Mouse (Mus musculus): ENCODE measurements around the gene Tmem191c. TPM values are rescaled to one million over a fixed set of nuclear protein-coding genes. Genes with fewer than 3 reads are reported as not detected.

The Tmem191c gene
- total and polyA plus RNA-seq, 3 experiments = 3.3 to 7.5 TPM; not detected in 1

DNA sequence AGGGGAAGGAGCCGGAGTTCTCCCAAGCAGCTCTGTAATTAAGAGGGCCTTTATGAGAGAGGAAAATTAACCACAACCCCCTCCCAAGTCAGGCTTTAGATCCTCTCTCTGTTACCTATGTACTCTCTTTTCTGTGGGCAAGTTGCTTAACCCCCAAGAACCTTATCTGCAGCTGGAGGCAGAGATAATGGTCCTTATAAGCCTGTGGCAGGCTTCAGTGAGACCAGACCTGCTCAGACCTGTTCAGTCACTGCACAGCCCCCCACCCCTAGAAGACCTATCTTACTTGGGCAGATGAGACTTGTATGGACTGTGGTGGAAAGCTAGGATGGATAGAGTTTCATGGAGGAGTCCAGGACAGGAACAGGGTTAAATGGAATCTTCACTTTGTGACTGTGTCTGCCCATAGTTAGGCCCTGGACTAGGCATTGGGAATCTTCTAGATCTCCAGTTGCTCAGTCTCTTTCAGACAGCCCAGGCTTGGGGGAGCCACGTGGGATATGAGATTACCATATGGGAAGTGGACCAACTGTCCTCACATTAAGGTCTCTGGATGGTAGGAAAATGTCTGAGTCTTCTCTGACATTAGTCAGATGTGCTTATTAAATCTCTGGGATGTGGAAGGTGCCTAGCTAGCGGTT, 23.7 kb upstream of the Tmem191c start:
- Histone ChIP-seq H3K27ac (ENCODE audit: control insufficient read depth, low read depth, low read length) (peak overlapping the region; percentile 97), H3K79me2 (ENCODE audit: control insufficient read depth, insufficient read depth, low read length, poor library complexity) (peaks cover 20% of the 10 kb centered on the region), H3K27me3 (ENCODE audit: control insufficient read depth in 1 of 2, insufficient read depth in 2 of 2, low read length in 2 of 2) (no peaks in the 10 kb centered on the region), H3K4me1 (ENCODE audit: control insufficient read depth in 1 of 2, insufficient read depth in 2 of 2, low read length in 2 of 2) (peaks cover 36 to 63% of the 10 kb centered on the region in 2 experiments), H3K9ac (ENCODE audit: control insufficient read depth, low read depth, low read length, poor library complexity, severe bottlenecking) (peak overlapping the region; percentile 64), H3K4me3 (ENCODE audit: control insufficient read depth in 1 of 2, insufficient read depth in 1 of 2, low read depth in 2 of 2, low read length in 2 of 2) (peak overlapping the region; percentile 19 to 29), H3K9me3 (replicated peaks; ENCODE audit: insufficient read depth, low read length) (no peaks in the 10 kb centered on the region), H3K36me3 (ENCODE audit: control insufficient read depth in 1 of 2, insufficient read depth in 2 of 2, low read length in 2 of 2) (peaks cover 0 to 52% of the 10 kb centered on the region in 2 experiments; a peak in 3 of 4 replicates)
- peak; percentile 91 for DNase-seq (ENCODE audit: low read depth, low spot score)
- TF ChIP-seq SIN3A (IDR thresholded peaks at IDR 0.05; ENCODE audit: low read length) (peak; percentile 85), MEF2A (IDR thresholded peaks at IDR 0.05; ENCODE audit: extremely low read depth, insufficient replicate concordance, low read depth, low read length, poor library complexity, severe bottlenecking) (no peak), POLR2AphosphoS5 (IDR thresholded peaks at IDR 0.05; ENCODE audit: borderline replicate concordance, low read depth, low read length) (no peak), MXI1 (IDR thresholded peaks at IDR 0.05; ENCODE audit: low read depth, low read length) (peak; percentile 65; the same call in 1 of the 2 replicates), TBP (IDR thresholded peaks at IDR 0.05; ENCODE audit: low read depth, low read length) (peak; percentile 72), GABPA (IDR thresholded peaks at IDR 0.05; ENCODE audit: low read depth, low read length) (no peak), NRF1 (IDR thresholded peaks at IDR 0.05; ENCODE audit: insufficient read depth, low read depth, low read length, poor library complexity, severe bottlenecking) (no peak), JUND (IDR thresholded peaks at IDR 0.05; ENCODE audit: low read depth, low read length) (peak; percentile 57; the same call in 1 of the 2 replicates), CTCF (IDR thresholded peaks at IDR 0.05 in 2 of 3, conservative IDR thresholded peaks at IDR 0.05 in 1 of 3; ENCODE audit: control insufficient read depth in 1 of 3, insufficient read depth in 1 of 3, low read depth in 2 of 3, low read length in 3 of 3, poor library complexity in 1 of 3, severe bottlenecking in 1 of 3) (no peak), MYB (IDR thresholded peaks at IDR 0.05; ENCODE audit: low read depth, low read length) (peak; percentile 80), SMC3 (IDR thresholded peaks at IDR 0.05; ENCODE audit: low read depth, low read length) (no peak), POLR2A (IDR thresholded peaks at IDR 0.05; ENCODE audit: control insufficient read depth in 1 of 2, insufficient read depth in 1 of 2, low read depth in 1 of 2, low read length in 2 of 2, poor library complexity in 1 of 2) (peak in 1 of 2 experiments; percentile 61; a peak in 2 of 4 replicates), ZMIZ1 (IDR thresholded peaks at IDR 0.05; ENCODE audit: low read depth, low read length) (peak; percentile 90), CHD2 (IDR thresholded peaks at IDR 0.05; ENCODE audit: low read length) (peak; percentile 80), GATA1 (IDR thresholded peaks at IDR 0.05; ENCODE audit: low read depth, low read length) (peak; percentile 100), ZKSCAN1 (IDR thresholded peaks at IDR 0.05; ENCODE audit: low read depth, low read length) (peak; percentile 31; the same call in 1 of the 2 replicates), USF1 (IDR thresholded peaks at IDR 0.05; ENCODE audit: low read depth, low read length) (peak; percentile 53), RAD21 (IDR thresholded peaks at IDR 0.05; ENCODE audit: low read depth, low read length) (no peak), EP300 (IDR thresholded peaks at IDR 0.05; ENCODE audit: low read depth in 1 of 2, low read length in 2 of 2) (peak; percentile 99), E2F4 (IDR thresholded peaks at IDR 0.05; ENCODE audit: borderline replicate concordance, low read depth, low read length) (no peak), TAL1 (IDR thresholded peaks at IDR 0.05; ENCODE audit: low read length) (peak; percentile 96), CHD1 (IDR thresholded peaks at IDR 0.05; ENCODE audit: low read depth, low read length) (0 out of 2 replicates have a peak, but pooled peaks have one; percentile 87), TCF12 (IDR thresholded peaks at IDR 0.05; ENCODE audit: low read depth, low read length) (peak; percentile 99), USF2 (IDR thresholded peaks at IDR 0.05; ENCODE audit: borderline replicate concordance in 1 of 2, insufficient read depth in 1 of 2, low read depth in 1 of 2, low read length in 2 of 2) (no peak), POLR2AphosphoS2 (IDR thresholded peaks at IDR 0.05; ENCODE audit: low read length) (peak; percentile 73), UBTF (IDR thresholded peaks at IDR 0.05; ENCODE audit: borderline replicate concordance, insufficient read depth, low read depth, low read length) (0 out of 2 replicates have a peak, but pooled peaks have one; percentile 48), NELFE (IDR thresholded peaks at IDR 0.05; ENCODE audit: low read depth, low read length) (no peak; the same call in 1 of the 2 replicates), BHLHE40 (IDR thresholded peaks at IDR 0.05; ENCODE audit: borderline replicate concordance, low read depth, low read length) (peak; percentile 82; the same call in 1 of the 2 replicates), MAX (IDR thresholded peaks at IDR 0.05; ENCODE audit: low read length) (peak; percentile 13; the same call in 1 of the 2 replicates), MAFK (IDR thresholded peaks at IDR 0.05; ENCODE audit: borderline replicate concordance, low read depth, low read length) (peak; percentile 85), KAT2A (conservative IDR thresholded peaks at IDR 0.05; ENCODE audit: low read depth, low read length) (0 out of 2 replicates have a peak, but pooled peaks have one; percentile 34), ELF1 (IDR thresholded peaks at IDR 0.05; ENCODE audit: low read depth, low read length) (peak; percentile 54; the same call in 1 of the 2 replicates), ZNF384 (IDR thresholded peaks at IDR 0.05; ENCODE audit: low read depth, low read length) (peak; percentile 25; the same call in 1 of the 2 replicates), MYC (IDR thresholded peaks at IDR 0.05; ENCODE audit: low read depth, low read length) (peak; percentile 79), HCFC1 (IDR thresholded peaks at IDR 0.05; ENCODE audit: low read depth, low read length) (peak; percentile 64)

All from MEL (cell line).